Mouse (Mus musculus): ENCODE measurements around the gene Pnpla2.

Pnpla2 gene

GRCm38 (mm10) chr7:141484186-141485120, 29.5 kb downstream of the Pnpla2 start:
- DNase-seq (ENCODE audit: low spot score): no peak

- DNase-seq (ENCODE audit: low spot score): no peak
These were observed 30.2 kb downstream of the Pnpla2 start for GRCm38 (mm10) chr7:141485186-141485585.

DNA sequence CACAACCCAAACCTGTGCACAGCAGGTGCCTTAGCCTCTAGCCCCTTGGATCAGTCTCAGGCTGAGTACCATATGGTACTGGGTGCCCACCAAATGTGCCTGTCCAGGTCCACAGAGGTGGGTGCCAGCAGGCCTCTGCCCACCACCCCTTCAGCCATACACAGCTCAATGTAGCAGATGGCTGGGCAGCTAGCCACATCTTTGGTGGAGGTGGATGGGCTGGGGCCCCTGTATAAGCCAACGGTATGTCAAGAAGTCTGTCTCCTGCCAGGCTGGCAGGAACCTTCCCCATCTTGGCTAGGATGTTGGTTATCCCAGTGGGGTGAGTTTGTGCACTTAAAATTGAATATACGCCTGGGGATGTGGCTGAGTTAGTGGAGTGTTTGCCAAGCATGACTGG, 30.6 kb downstream of the Pnpla2 start:
- DNase-seq (ENCODE audit: low spot score): no peak

DNA sequence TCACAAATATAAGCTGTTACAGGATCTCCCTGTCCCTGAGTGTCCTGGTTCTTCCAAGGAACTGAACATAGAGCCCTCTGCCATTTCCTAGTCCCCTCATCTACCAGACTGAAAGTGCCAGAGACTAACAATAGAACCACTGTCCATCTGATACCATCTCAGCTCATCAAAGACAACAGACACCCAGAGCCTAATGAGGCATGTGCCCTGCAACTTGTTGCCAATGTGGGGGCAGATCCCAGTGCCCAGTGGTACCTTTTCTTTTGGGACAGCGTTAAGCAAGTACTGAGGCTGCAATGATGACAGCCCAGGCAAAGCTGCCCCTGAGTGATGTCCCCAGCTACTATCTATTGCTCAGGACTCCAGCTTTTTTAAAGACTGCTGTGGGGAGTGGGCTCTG, 31.2 kb downstream of the Pnpla2 start:
- DNase-seq (ENCODE audit: low spot score): no peak

- no peak for DNase-seq (ENCODE audit: low spot score)
These were observed 32.1 kb downstream of the Pnpla2 start for GRCm38 (mm10) chr7:141487141-141487540.

- DNase-seq (ENCODE audit: low spot score): no peak
These were observed 36.2 kb downstream of the Pnpla2 start for GRCm38 (mm10) chr7:141491151-141491550.

- no peak for DNase-seq (ENCODE audit: low spot score)
These were observed 37.7 kb downstream of the Pnpla2 start for GRCm38 (mm10) chr7:141492738-141493137.

DNA sequence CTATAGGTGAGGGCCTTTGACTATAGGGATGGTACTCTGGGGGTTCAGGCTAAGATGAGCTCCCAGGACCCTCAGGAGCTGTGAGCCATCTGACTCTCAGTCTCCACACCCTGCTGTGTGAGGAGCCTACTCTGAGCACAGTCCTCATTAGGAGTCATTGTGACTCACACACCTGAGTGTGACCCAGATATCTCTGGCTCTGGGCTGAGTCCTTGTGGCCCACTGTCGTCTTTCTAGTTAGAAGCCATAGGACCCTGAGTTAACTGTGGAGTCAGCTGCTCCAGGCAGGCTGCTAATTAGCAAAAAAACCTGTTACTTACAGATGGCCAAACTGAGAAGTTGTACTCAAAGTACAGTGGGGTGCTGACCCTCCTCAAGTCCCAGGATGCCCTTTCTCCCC, 38.7 kb downstream of the Pnpla2 start:
- DNase-seq (ENCODE audit: low spot score): no peak

DNA sequence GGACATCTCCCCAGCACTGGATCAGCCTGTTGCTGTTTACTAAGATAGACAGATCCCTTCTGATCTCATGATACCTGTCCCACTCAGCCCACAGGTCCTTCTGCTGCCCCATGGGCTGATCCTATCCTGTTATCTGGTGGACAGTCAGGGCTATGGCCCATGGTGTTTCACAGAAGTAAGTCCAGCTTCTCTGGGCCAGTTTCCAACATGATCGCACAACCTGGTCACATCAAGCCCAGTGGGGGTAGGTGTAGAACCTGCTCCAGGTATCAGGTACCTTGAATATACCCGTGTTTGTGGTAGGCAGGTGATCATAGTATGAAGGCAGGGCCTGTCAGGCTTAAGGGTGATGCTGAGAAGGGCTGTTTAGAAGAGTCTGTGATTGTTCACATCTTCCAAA, 40.4 kb downstream of the Pnpla2 start:
- no peak for DNase-seq (ENCODE audit: low spot score)

- no peak for DNase-seq (ENCODE audit: low spot score)
These were observed 40.9 kb downstream of the Pnpla2 start for GRCm38 (mm10) chr7:141495940-141496339.

DNA sequence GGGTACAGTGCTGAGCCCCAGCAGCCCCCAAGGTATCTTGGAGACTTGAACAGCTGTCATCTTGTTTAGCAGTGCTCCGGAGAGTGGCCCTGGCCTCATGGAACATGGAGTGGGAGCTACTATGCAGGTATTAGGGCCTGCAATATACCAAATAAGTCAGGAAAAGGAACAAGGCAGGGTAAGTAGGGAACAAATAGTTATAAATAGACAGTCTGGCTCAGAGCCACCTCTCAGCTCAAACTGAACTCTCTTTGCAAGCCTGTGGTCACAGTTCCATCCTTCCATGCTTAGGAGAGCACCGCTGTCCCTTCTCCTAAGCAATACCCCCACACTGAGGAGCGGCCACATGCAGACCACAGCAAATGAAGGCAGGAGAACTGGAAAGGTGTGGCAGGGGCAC, 42.6 kb downstream of the Pnpla2 start:
- no peak for DNase-seq (ENCODE audit: low spot score)

GRCm38 (mm10) chr7:141501820-141502555, 47.0 kb downstream of the Pnpla2 start:
- no peak for DNase-seq (ENCODE audit: low spot score)

DNA sequence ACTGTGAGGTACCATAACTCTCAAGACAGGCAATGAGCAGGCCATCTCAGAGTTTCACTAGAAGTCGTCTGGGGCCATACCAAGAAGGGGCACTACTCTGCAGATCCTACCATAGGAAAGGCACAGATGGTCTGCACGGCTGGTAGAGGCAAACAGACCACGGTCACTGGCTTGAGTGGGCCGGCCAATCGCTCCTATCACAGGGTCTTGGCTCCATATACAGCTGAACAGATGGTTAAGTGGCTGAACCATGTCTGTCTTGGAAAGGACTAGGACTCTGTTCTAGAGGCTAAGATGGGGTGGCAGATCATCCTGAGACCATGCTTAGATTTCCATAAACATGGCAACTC, 47.5 kb downstream of the Pnpla2 start:
- DNase-seq (ENCODE audit: low spot score): no peak

- DNase-seq (ENCODE audit: low spot score): no peak
These were observed 51.3 kb downstream of the Pnpla2 start for GRCm38 (mm10) chr7:141506278-141506677.

DNA sequence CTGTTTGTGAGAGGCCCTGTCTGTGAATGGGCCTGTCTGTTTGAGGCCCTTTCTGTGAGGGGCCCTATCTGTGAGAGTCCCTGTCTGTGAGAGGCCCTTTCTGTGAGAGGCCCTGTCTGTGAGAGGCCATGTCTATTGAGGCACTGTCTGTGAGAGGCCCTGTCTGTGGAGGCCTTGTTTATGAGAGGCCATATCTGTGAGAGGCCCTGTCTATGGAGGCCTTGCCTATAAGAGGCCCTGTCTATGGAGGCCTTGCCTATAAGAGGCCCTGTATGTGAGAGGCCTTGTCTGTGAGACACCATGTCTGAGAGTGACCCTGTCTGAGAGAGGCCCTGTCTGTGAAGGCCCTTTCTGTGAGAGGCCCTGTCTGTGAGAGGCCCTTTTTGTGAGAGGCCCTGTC, 53.2 kb downstream of the Pnpla2 start:
- DNase-seq (ENCODE audit: low spot score): no peak

GRCm38 (mm10) chr7:141510196-141510595, 55.2 kb downstream of the Pnpla2 start:
- DNase-seq (ENCODE audit: low spot score): no peak
